In the genomic region with DNA sequence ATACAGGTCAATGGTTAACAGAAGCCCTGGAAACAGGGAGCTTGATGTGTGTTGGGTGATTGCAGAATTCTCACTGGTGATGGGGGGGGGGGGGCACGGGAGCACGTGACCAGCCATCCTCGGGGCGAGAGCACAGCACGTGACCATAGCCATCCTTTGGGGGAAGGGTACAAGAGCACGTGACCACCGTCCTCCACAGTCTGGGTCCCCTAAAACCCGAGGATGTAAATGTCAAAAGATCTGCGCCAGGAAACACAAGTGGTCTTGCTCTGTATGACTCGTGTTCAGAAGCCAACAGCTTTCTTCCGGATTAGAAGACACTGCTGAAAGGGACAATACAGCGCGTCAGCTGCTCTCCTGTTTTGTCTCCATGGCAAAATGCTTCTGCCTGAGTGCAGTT, we compare ENCODE assay signal across 10 mouse cellular contexts. TPM values are rescaled to one million over a fixed set of nuclear protein-coding genes. Genes with fewer than 3 reads are reported as not detected.
DNase-seq lines count a peak whose midpoint lies in the region; ATAC-seq and TF ChIP-seq lines count a peak whose summit lies in the region.
"Had no signal": no experiment of that assay in that cellular context is flagged by ENCODE, and none has a peak within 500 bp of the region (broad histone marks: within the 10 kb centered on the region; RNA-seq: fewer than 3 reads in every experiment).

No protein-coding gene starts in this region.

- ATAC-seq in heart, embryonic 15.5 days (replicated peaks; ENCODE audit: insufficient number of reproducible peaks, insufficient read depth, low FRiP score, low read depth): no peak
- ATAC-seq in forebrain, embryonic 12.5 days (ENCODE audit: low FRiP score): peak; percentile 83
- peak; percentile 65 for ATAC-seq in midbrain, embryonic 15.5 days (replicated peaks)
- no peak for ATAC-seq in erythroid progenitor cell, adult 5-6 weeks (replicated peaks; ENCODE audit: low FRiP score, poor library complexity, severe bottlenecking)

- no peak overlapping the region for H3K9ac ChIP-seq in heart, embryonic 15.5 days
- no peak overlapping the region for H3K9ac ChIP-seq in forebrain, embryonic 12.5 days
- H3K9ac ChIP-seq in midbrain, embryonic 15.5 days: no peak overlapping the region

- no peak overlapping the region for H3K4me3 ChIP-seq in heart, embryonic 15.5 days
- no peak overlapping the region for H3K4me3 ChIP-seq in forebrain, embryonic 12.5 days (replicated peaks)
- peak overlapping the region; percentile 14; the same call in 1 of the 2 replicates for H3K4me3 ChIP-seq in midbrain, embryonic 15.5 days

- peaks cover 12% of the 10 kb centered on the region for H3K4me1 ChIP-seq in heart, embryonic 15.5 days (replicated peaks)
- H3K4me1 ChIP-seq in forebrain, embryonic 12.5 days: peaks cover 14% of the 10 kb centered on the region
- peaks cover 25% of the 10 kb centered on the region for H3K4me1 ChIP-seq in midbrain, embryonic 15.5 days

- no peak for DNase-seq in heart, adult 11 months
- peak; percentile 77 for DNase-seq in brain, embryonic 14.5 days (ENCODE audit: low read depth)
- DNase-seq in adrenal gland, postnatal 14 days: no peak
- no peak for DNase-seq in urinary bladder, postnatal 36 days (ENCODE audit: low spot score in 2 of 2)

- no peaks in the 10 kb centered on the region for H3K36me3 ChIP-seq in heart, embryonic 15.5 days
- H3K36me3 ChIP-seq in forebrain, embryonic 12.5 days (replicated peaks): no peaks in the 10 kb centered on the region
- H3K36me3 ChIP-seq in midbrain, embryonic 15.5 days (replicated peaks): no peaks in the 10 kb centered on the region

- WGBS in heart, embryonic 15.5 days: 57% methylated on average over 13 of the region's 13 CpGs
- 33% methylated on average over 13 of the region's 13 CpGs for WGBS in forebrain, embryonic 12.5 days
- WGBS in midbrain, embryonic 15.5 days: 24% methylated on average over 13 of the region's 13 CpGs

- TF ChIP-seq CTCF in brain, embryonic 14.5 days (IDR thresholded peaks at IDR 0.05; ENCODE audit: borderline replicate concordance, extremely low read depth, insufficient read depth, insufficient read length): no peak

- H3K9me3 ChIP-seq in heart, embryonic 15.5 days (replicated peaks): no peaks in the 10 kb centered on the region
- no peaks in the 10 kb centered on the region for H3K9me3 ChIP-seq in forebrain, embryonic 12.5 days
- H3K9me3 ChIP-seq in midbrain, embryonic 15.5 days: no peaks in the 10 kb centered on the region

- no peak for TF ChIP-seq POLR2A in brain, embryonic 14.5 days (IDR thresholded peaks at IDR 0.05; ENCODE audit: borderline replicate concordance, extremely low read depth, insufficient read depth, insufficient read length, poor library complexity, severe bottlenecking)

- H3K27me3 ChIP-seq in heart, embryonic 15.5 days: no peaks in the 10 kb centered on the region
- H3K27me3 ChIP-seq in forebrain, embryonic 12.5 days: 0 out of 2 replicates have a peak, but pooled peaks cover 4% of the 10 kb centered on the region
- no peaks in the 10 kb centered on the region for H3K27me3 ChIP-seq in midbrain, embryonic 15.5 days (replicated peaks)
- H3K27me3 ChIP-seq: CH12.LX had no signal

- peak overlapping the region; percentile 7; the same call in 1 of the 2 replicates for H3K4me2 ChIP-seq in heart, embryonic 15.5 days
- H3K4me2 ChIP-seq in forebrain, embryonic 12.5 days: peak overlapping the region; percentile 34
- peak overlapping the region; percentile 37 for H3K4me2 ChIP-seq in midbrain, embryonic 15.5 days

- no peak overlapping the region for H3K27ac ChIP-seq in heart, embryonic 15.5 days
- peak overlapping the region; percentile 1; the same call in 1 of the 2 replicates for H3K27ac ChIP-seq in forebrain, embryonic 12.5 days
- H3K27ac ChIP-seq in midbrain, embryonic 15.5 days: no peak overlapping the region

RNA-seq across cellular contexts. Expression of a gene that starts 35.5 kb away (rescaled TPM):
- not detected in 2 replicates for polyA plus RNA-seq in heart, embryonic 15.5 days (2015; fragmentation: Nextera tagmentation; extraction: Ambion mirVana)
- polyA plus RNA-seq in brain, embryonic 14.5 days (2012; rRNA removed): not detected in 2 replicates
- polyA plus RNA-seq in forebrain, embryonic 12.5 days (2016; fragmentation: Nextera tagmentation; extraction: Ambion mirVana): not detected in 2 replicates
- polyA plus RNA-seq in midbrain, embryonic 15.5 days (2015; fragmentation: Nextera tagmentation; extraction: Ambion mirVana): not detected in 2 replicates
- total RNA-seq in adrenal gland, postnatal 14 days (2021): 0.19 and 0.22 TPM in 2 replicates
- not detected in 2 replicates for total RNA-seq in erythroid progenitor cell, adult 5-6 weeks (2015; ENCODE audit: low replicate concordance)
- total RNA-seq in erythroid progenitor cell, adult 5-6 weeks (2017; ENCODE audit: low replicate concordance): not detected in 2 replicates
- total RNA-seq: CH12.LX; layer of hippocampus, adult 18-20 months had no signal

Comparison
In these comparisons a context has a peak if more than half of its experiments do, and no peak if none do; other contexts are left out.
1. ATAC-seq: peak in forebrain, embryonic 12.5 days (single experiment) and midbrain, embryonic 15.5 days (single experiment); none in heart, embryonic 15.5 days (single experiment) and erythroid progenitor cell, adult 5-6 weeks (single experiment).
2. Peak in every context shown above with its lines, with median percentiles within 50 percentile points of each other: H3K4me2 ChIP-seq.